Mouse (Mus musculus): ENCODE data around the gene Sec24c. TPM values are rescaled to one million over a fixed set of nuclear protein-coding genes. Genes with fewer than 3 reads are reported as not detected.

The Sec24c gene
- polyA plus RNA-seq, 1 experiment from 2014 or later = 51.0 TPM

DNA sequence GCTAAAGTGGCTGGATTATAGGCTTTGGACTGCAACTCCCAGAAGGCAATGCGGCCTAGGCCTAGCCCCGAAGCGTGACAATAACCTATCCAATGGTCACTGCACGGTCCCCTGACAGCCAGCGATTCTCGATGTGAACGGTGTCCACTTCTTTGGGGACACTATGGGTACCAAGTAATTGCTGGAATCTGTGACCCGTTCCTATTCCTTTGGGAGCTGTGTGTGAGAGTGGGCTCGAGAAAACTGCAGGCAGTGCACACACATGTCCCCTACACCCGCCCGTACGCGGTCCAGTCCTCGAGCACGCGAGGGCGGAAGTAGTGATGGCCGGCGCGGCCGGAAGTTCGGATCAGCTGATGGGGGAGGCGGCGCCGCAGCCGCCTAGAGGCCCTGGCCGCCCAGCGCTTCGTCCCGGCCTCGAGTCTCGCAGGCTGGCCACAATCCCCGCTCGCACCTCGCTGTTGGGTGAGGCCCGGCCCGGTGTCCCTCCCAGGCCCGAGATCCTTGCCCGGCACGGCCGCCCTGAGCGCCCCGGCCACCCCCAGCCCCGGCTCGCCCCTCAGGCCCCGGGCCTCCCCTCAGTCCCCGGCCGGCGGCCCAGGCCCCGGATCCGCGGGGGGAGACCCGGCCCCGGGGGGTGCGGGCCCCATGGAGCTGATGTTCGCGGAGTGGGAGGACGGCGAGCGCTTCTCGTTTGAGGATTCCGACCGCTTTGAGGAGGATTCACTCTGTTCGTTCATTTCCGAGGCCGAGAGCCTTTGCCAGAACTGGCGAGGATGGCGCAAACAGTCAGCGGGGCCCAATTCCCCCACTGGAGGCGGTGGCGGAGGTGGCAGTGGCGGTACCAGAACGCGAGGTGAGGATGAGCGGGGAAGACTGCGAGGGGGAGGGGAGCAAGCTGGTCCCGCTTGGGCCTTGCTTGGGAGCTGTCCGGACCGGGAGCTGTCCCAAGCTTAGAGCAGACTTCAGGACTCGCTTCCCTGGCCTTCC is 33.4 kb downstream of the Sec24c start, which contains the start of gene Zswim8:
Zswim8 (plus strand) TSS at position 352 of the 990 bp plus-strand sequence.
- peak within 1 kb of the TSS; percentile 89 for H3K4me2 ChIP-seq (replicated peaks; ENCODE audit: low read depth)
- no peaks in the 10 kb centered on the region for H3K9me3 ChIP-seq (ENCODE audit: control insufficient read depth)
- WGBS = under 1% methylated on average over 80 of the region's 80 CpGs
- peak; percentile 27 for TF ChIP-seq CTCF (IDR thresholded peaks at IDR 0.05; ENCODE audit: low read depth)
- H3K4me1 ChIP-seq (replicated peaks; ENCODE audit: control insufficient read depth, insufficient read depth, low read length) = peaks cover 7% of the 10 kb centered on the region; the same call in 1 of the 2 replicates
- H3K36me3 ChIP-seq (ENCODE audit: control insufficient read depth, insufficient read depth) = peaks cover 17% of the 10 kb centered on the region
- H3K27me3 ChIP-seq (replicated peaks; ENCODE audit: control insufficient read depth, insufficient read depth, low read length) = no peaks in the 10 kb centered on the region
- H3K4me3 ChIP-seq (ENCODE audit: low read depth, low read length) = peak within 1 kb of the TSS; percentile 91
- peak within 1 kb of the TSS; percentile 91 for H3K27ac ChIP-seq (ENCODE audit: low read depth, low read length)
- peak within 1 kb of the TSS; percentile 95 for H3K9ac ChIP-seq (ENCODE audit: low read depth, low read length)
- ATAC-seq = peak; percentile 87

DNA sequence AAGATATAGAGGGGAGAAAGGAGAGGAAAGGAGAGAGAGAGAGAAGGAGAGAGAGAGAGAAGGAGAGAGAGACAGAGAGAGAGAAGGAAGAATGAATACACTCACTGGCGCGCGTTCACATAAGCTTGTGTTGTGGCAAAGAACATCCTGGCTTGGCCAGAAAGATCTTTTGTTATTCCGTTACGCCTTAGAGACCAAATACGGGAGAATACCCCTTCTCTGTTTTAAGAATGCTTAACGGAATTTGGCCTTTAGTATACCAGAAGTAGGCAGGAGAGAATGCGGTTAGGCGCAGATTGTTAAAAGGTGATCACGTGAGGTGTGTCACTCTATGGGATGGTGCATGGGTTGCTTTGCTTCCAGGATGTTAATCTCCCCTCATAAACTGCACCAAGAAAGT is 34.1 kb downstream of the Sec24c start:
- H3K4me3 ChIP-seq (ENCODE audit: low read depth, low read length) = peak overlapping the region; percentile 91
- no peaks in the 10 kb centered on the region for H3K27me3 ChIP-seq (replicated peaks; ENCODE audit: control insufficient read depth, insufficient read depth, low read length)
- H3K4me1 ChIP-seq (replicated peaks; ENCODE audit: control insufficient read depth, insufficient read depth, low read length) = peaks cover 7% of the 10 kb centered on the region; the same call in 1 of the 2 replicates
- ATAC-seq = no peak
- H3K9me3 ChIP-seq (ENCODE audit: control insufficient read depth) = no peaks in the 10 kb centered on the region
- peak overlapping the region; percentile 91; the same call in 1 of the 2 replicates for H3K27ac ChIP-seq (ENCODE audit: low read depth, low read length)
- TF ChIP-seq CTCF (IDR thresholded peaks at IDR 0.05; ENCODE audit: low read depth) = no peak
- H3K9ac ChIP-seq (ENCODE audit: low read depth, low read length) = peak overlapping the region; percentile 95
- H3K36me3 ChIP-seq (ENCODE audit: control insufficient read depth, insufficient read depth) = peaks cover 25% of the 10 kb centered on the region
- WGBS = 5% methylated on average over 10 of the region's 10 CpGs
- H3K4me2 ChIP-seq (replicated peaks; ENCODE audit: low read depth) = peak overlapping the region; percentile 89

DNA sequence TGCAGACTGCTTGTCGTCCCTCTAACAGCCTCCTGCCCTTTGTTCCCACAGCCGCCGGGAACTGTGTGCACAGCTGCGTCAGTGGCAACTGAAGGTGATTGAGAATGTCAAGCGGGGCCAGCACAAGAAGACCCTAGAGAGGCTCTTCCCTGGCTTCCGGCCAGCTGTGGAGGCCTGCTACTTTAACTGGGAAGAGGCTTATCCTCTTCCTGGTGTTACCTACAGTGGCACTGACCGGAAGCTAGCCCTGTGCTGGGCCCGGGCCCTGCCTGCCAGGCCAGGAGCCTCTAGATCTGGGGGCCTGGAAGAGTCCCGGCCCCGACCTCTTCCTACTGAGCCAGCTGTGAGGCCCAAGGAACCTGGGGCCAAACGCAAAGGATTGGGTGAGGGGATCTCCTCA is 39.7 kb downstream of the Sec24c start:
- ATAC-seq = peak; percentile 74
- H3K9me3 ChIP-seq (ENCODE audit: control insufficient read depth) = no peaks in the 10 kb centered on the region
- 34% methylated on average over 11 of the region's 11 CpGs for WGBS

DNA sequence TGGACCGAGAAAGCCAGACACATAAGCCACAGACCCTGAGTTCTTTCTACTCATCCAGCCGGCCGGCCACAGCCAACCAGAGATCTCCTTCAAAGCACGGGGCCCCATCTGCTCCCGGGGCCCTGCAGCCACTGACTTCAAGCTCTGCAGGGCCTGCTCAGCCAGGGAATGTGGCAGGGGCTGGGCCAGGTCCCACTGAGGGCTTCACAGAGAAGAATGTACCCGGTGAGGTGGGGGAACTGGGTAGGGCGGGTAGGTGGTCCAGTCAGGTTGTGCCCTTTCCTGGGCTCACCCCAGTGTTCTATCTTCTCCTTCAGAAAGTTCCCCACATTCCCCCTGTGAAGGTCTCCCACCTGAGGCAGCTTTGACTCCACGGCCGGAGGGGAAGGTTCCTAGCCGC is 44.3 kb downstream of the Sec24c start:
- H3K4me3 ChIP-seq (ENCODE audit: low read depth, low read length) = no peak overlapping the region
- ATAC-seq = no peak
- no peaks in the 10 kb centered on the region for H3K9me3 ChIP-seq (ENCODE audit: control insufficient read depth)
- H3K9ac ChIP-seq (ENCODE audit: low read depth, low read length) = no peak overlapping the region
- no peak overlapping the region for H3K4me2 ChIP-seq (replicated peaks; ENCODE audit: low read depth)
- no peaks in the 10 kb centered on the region for H3K27me3 ChIP-seq (replicated peaks; ENCODE audit: control insufficient read depth, insufficient read depth, low read length)
- no peak overlapping the region for H3K27ac ChIP-seq (ENCODE audit: low read depth, low read length)
- no peak for TF ChIP-seq CTCF (IDR thresholded peaks at IDR 0.05; ENCODE audit: low read depth)
- no peaks in the 10 kb centered on the region for H3K4me1 ChIP-seq (replicated peaks; ENCODE audit: control insufficient read depth, insufficient read depth, low read length)
- WGBS = 92% methylated on average over 10 of the region's 10 CpGs
- peaks cover 95% of the 10 kb centered on the region for H3K36me3 ChIP-seq (ENCODE audit: control insufficient read depth, insufficient read depth)

More for the DNA sequence above, 39.7 kb downstream of the Sec24c start:
- TF ChIP-seq CTCF (IDR thresholded peaks at IDR 0.05; ENCODE audit: low read depth) = no peak
- Histone ChIP-seq H3K36me3 (ENCODE audit: control insufficient read depth, insufficient read depth) (peaks cover 78% of the 10 kb centered on the region), H3K4me1 (replicated peaks; ENCODE audit: control insufficient read depth, insufficient read depth, low read length) (no peaks in the 10 kb centered on the region), H3K27ac (ENCODE audit: low read depth, low read length) (peak overlapping the region; percentile 82), H3K9ac (ENCODE audit: low read depth, low read length) (peak overlapping the region; percentile 37; the same call in 1 of the 2 replicates), H3K27me3 (replicated peaks; ENCODE audit: control insufficient read depth, insufficient read depth, low read length) (no peaks in the 10 kb centered on the region), H3K4me2 (replicated peaks; ENCODE audit: low read depth) (peak overlapping the region; percentile 27; the same call in 1 of the 2 replicates), H3K4me3 (ENCODE audit: low read depth, low read length) (no peak overlapping the region)

DNA sequence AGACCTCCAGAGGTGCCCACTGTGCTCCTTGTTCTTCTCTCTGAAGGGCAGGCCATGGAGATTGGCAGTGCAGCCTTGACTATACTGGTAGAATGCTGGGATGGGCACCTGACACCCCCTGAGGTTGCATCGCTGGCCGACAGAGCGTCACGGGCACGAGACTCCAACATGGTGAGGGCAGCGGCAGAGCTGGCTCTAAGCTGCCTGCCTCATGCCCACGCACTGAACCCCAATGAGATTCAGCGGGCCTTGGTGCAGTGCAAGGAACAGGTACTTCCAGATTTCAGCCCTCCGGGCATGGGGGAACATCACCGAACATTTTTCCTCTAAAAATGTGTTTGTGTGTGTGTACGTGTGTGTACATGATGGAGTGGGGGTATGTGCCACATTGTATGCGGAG is 45.7 kb downstream of the Sec24c start:
- Histone ChIP-seq H3K4me3 (ENCODE audit: low read depth, low read length) (no peak overlapping the region), H3K4me1 (replicated peaks; ENCODE audit: control insufficient read depth, insufficient read depth, low read length) (0 out of 2 replicates have a peak, but pooled peaks cover 2% of the 10 kb centered on the region), H3K27me3 (replicated peaks; ENCODE audit: control insufficient read depth, insufficient read depth, low read length) (no peaks in the 10 kb centered on the region), H3K9me3 (ENCODE audit: control insufficient read depth) (no peaks in the 10 kb centered on the region), H3K9ac (ENCODE audit: low read depth, low read length) (no peak overlapping the region), H3K36me3 (ENCODE audit: control insufficient read depth, insufficient read depth) (peaks cover 94% of the 10 kb centered on the region), H3K4me2 (replicated peaks; ENCODE audit: low read depth) (no peak overlapping the region), H3K27ac (ENCODE audit: low read depth, low read length) (no peak overlapping the region)
- ATAC-seq = no peak
- WGBS = 95% methylated on average over 12 of the region's 12 CpGs
- no peak for TF ChIP-seq CTCF (IDR thresholded peaks at IDR 0.05; ENCODE audit: low read depth)

DNA sequence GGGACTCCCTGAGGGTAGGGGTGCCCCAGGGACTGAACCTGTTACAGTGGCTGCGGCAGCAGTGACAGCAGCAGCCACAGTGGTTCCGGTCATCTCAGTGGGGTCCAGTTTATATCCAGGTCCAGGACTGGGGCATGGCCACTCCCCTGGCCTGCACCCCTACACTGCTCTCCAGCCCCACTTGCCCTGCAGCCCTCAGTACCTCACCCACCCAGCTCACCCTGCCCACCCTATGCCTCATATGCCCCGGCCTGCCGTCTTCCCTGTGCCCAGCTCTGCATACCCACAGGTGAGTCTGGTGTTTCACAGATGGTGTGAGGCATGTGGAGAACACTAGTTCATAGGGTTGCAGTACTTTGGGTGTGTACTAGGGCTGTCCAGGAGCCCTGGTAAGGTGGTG is 47.3 kb downstream of the Sec24c start:
- no peaks in the 10 kb centered on the region for H3K27me3 ChIP-seq (replicated peaks; ENCODE audit: control insufficient read depth, insufficient read depth, low read length)
- no peaks in the 10 kb centered on the region for H3K9me3 ChIP-seq (ENCODE audit: control insufficient read depth)
- no peak overlapping the region for H3K9ac ChIP-seq (ENCODE audit: low read depth, low read length)
- ATAC-seq = no peak
- no peak overlapping the region for H3K4me3 ChIP-seq (ENCODE audit: low read depth, low read length)
- H3K4me1 ChIP-seq (replicated peaks; ENCODE audit: control insufficient read depth, insufficient read depth, low read length) = 0 out of 2 replicates have a peak, but pooled peaks cover 7% of the 10 kb centered on the region
- peaks cover 91% of the 10 kb centered on the region for H3K36me3 ChIP-seq (ENCODE audit: control insufficient read depth, insufficient read depth)
- no peak overlapping the region for H3K27ac ChIP-seq (ENCODE audit: low read depth, low read length)
- 90% methylated on average over 4 of the region's 4 CpGs for WGBS
- no peak overlapping the region for H3K4me2 ChIP-seq (replicated peaks; ENCODE audit: low read depth)
- no peak for TF ChIP-seq CTCF (IDR thresholded peaks at IDR 0.05; ENCODE audit: low read depth)
